Mouse (Mus musculus) thymus, adult 2 months (tissue): ENCODE results near the gene Sycp2.

Experiments used
- CTCF ChIP-seq: fragments of 200-500 bp; IDR thresholded peaks from 2 replicates; pipeline ENCODE4 v1.5.1; 2012; ENCODE audit warnings: mild to moderate bottlenecking, control low read depth, low read length, moderate library complexity, borderline replicate concordance; ENCODE audit not compliant: control insufficient read depth, poor library complexity, insufficient read depth; ENCODE audit errors: extremely low read depth
- POLR2A ChIP-seq: fragments of 200-500 bp; IDR thresholded peaks from 2 replicates; pipeline ENCODE4 v1.6.1; 2012; ENCODE audit warnings: mild to moderate bottlenecking, low read length, control low read depth, moderate library complexity; ENCODE audit not compliant: control insufficient read depth, poor library complexity, insufficient read depth; ENCODE audit errors: extremely low read depth

DNA sequence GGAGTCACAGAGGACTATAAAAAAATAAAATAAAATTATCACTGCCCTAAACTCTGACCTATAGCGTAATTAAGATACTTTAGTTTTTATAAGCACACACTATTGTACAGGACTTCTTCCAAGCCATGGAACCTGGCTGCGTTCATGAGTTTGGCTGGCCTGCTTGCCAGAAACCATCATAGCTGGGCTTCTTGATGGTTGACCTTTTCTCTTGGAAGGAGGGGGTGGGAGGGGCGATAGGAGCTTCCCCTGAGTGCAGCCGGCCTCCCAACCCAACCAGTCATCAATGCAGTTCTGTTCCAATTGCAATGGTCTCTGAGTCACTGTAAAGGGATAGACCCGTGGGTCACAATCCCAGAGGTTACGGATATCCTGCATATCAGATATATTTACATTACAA is 2.8 kb upstream of the Sycp2 start:
- TF ChIP-seq CTCF (no peak), POLR2A (no peak)
